ENCODE assay signal across 31 mouse cellular contexts in the genomic region with DNA sequence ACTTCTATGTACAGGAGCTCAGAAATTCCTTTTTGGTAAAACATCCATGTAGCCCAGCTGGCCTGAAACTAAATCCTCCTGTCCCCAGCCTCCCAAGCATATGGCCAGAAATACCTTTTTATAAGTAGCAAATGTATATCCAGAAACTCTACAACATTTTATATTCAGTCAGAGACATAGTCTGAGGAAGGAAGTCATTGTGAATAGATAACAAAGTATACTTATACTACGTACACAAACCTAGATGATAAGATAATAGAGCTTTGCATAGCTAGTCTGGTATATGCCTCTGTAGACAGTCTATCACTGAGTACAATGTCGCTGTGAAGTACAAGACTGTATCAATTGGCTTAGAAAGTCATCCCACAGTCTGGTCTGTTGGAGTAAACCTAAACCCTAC.
"Had no signal": no experiment of that assay in that cellular context is flagged by ENCODE, and none has a peak within 500 bp of the region (broad histone marks: within the 10 kb centered on the region; RNA-seq: fewer than 3 reads in every experiment).

No protein-coding gene starts in this region.

- H3K9me3 ChIP-seq: heart, embryonic 10.5 days; heart, embryonic 12.5 days; heart, embryonic 13.5 days; heart, embryonic 15.5 days; hindbrain, embryonic 10.5 days; hindbrain, embryonic 12.5 days; hindbrain, embryonic 13.5 days; hindbrain, embryonic 15.5 days; intestine, embryonic 15.5 days; kidney, embryonic 15.5 days had no signal

- DNase-seq: heart, postnatal 10 days; heart, postnatal 14 days; heart, postnatal 36 days; heart, postnatal 4 days; kidney, adult 11 months; kidney, adult 18-20 months; kidney, adult 2 months; kidney, adult 8-10 months; kidney, adult 9 months; kidney, postnatal 10 days; kidney, postnatal 14 days; kidney, postnatal 25 days; kidney, postnatal 36 days; kidney, postnatal 4 days; layer of hippocampus, adult 9-11 months; layer of hippocampus, postnatal 36 days had no signal

- H3K27me3 ChIP-seq: heart, embryonic 12.5 days; heart, embryonic 13.5 days; heart, embryonic 15.5 days; hindbrain, embryonic 12.5 days; hindbrain, embryonic 13.5 days; hindbrain, embryonic 15.5 days; intestine, embryonic 15.5 days; kidney, embryonic 15.5 days had no signal

- H3K27ac ChIP-seq: heart, embryonic 10.5 days; heart, embryonic 13.5 days; heart, embryonic 15.5 days; hindbrain, embryonic 10.5 days; hindbrain, embryonic 12.5 days; hindbrain, embryonic 13.5 days; hindbrain, embryonic 14.5 days; hindbrain, embryonic 15.5 days; hindbrain, postnatal 0 days; intestine, embryonic 15.5 days; kidney, embryonic 15.5 days; kidney, postnatal 0 days; layer of hippocampus, adult 2 months; left cerebral cortex, adult 2 months had no signal

- H3K4me3 ChIP-seq: heart, embryonic 10.5 days; heart, embryonic 12.5 days; heart, embryonic 13.5 days; heart, embryonic 15.5 days; hindbrain, embryonic 10.5 days; hindbrain, embryonic 12.5 days; hindbrain, embryonic 13.5 days; hindbrain, embryonic 15.5 days; intestine, embryonic 15.5 days; kidney, embryonic 15.5 days; layer of hippocampus, adult 2 months; left cerebral cortex, adult 2 months had no signal

- H3K9ac ChIP-seq: heart, embryonic 12.5 days; heart, embryonic 13.5 days; heart, embryonic 15.5 days; hindbrain, embryonic 12.5 days; hindbrain, embryonic 13.5 days; hindbrain, embryonic 14.5 days; hindbrain, embryonic 15.5 days; intestine, embryonic 15.5 days; kidney, embryonic 15.5 days had no signal

- H3K4me1 ChIP-seq: hindbrain, embryonic 10.5 days; hindbrain, embryonic 12.5 days; hindbrain, embryonic 15.5 days; intestine, embryonic 15.5 days had no signal
